Mouse (Mus musculus) forebrain, embryonic 13.5 days (tissue): Measurements from ENCODE around the gene Rad51b. TPM values are rescaled to one million over a fixed set of nuclear protein-coding genes. Genes with fewer than 3 reads are reported as not detected.

Experiments used
- ATAC-seq: fragments of 200-750 bp; cut with Nextera tagmentation; 2 replicates; pipeline ENCODE4 v1.8.0; 2017
- H3K27ac ChIP-seq: fragments of 300-500 bp; sonication (generic); 2 replicates; pipeline ENCODE4 v1.5.1; 2015; ENCODE audit warnings: inconsistent platforms, mild to moderate bottlenecking, moderate library complexity
- H3K27me3 ChIP-seq: fragments of 300-500 bp; sonication (generic); 2 replicates; pipeline ENCODE4 v1.6.1; 2015; ENCODE audit warnings: mild to moderate bottlenecking, inconsistent platforms
- H3K36me3 ChIP-seq: fragments of 300-500 bp; sonication (generic); 2 replicates; pipeline ENCODE4 v1.6.1; 2015; ENCODE audit warnings: mild to moderate bottlenecking, inconsistent platforms; ENCODE audit not compliant: poor library complexity, severe bottlenecking
- H3K4me1 ChIP-seq: fragments of 300-500 bp; sonication (generic); 2 replicates; pipeline ENCODE4 v1.6.1; 2015; ENCODE audit warnings: inconsistent platforms
- H3K4me2 ChIP-seq: fragments of 300-500 bp; sonication (generic); 2 replicates; pipeline ENCODE4 v1.6.1; 2015; ENCODE audit warnings: inconsistent platforms, mild to moderate bottlenecking, moderate library complexity
- H3K4me3 ChIP-seq: fragments of 300-500 bp; sonication (generic); 2 replicates; pipeline ENCODE4 v1.5.1; 2015; ENCODE audit warnings: mild to moderate bottlenecking, inconsistent platforms
- H3K9ac ChIP-seq: fragments of 300-500 bp; sonication (generic); 2 replicates; pipeline ENCODE4 v1.6.1; 2015; ENCODE audit warnings: mild to moderate bottlenecking, inconsistent platforms
- H3K9me3 ChIP-seq: fragments of 300-500 bp; sonication (generic); replicated peaks from 2 replicates; pipeline ENCODE4 v1.6.1; 2016; ENCODE audit warnings: inconsistent platforms
- WGBS: fragments of 180-500 bp; shearing (Covaris S2); methylation state at CpG from one replicate; pipeline ENCODE4 v1.1.7; 2015; 5-methylcytosine and 5-hydroxymethylcytosine counted together
- polyA plus RNA-seq: library from polyadenylated mRNA; unstranded; fragments of >200 nt; fragmentation: Nextera tagmentation; extraction: Ambion mirVana; gene quantifications from 2 replicates; pipeline ENCODE4 v1.2.1, GENCODE M21; 2015

Rad51b gene
- polyA plus RNA-seq, 1 experiment from 2014 or later, result 5.7 TPM

GRCm38 (mm10) chr12:79796260-79796659 is 499.2 kb downstream of the Rad51b start:
- H3K4me1 ChIP-seq, result 0 out of 2 replicates have a peak, but pooled peaks cover 4% of the 10 kb centered on the region

GRCm38 (mm10) chr12:79796823-79797821 is 500.0 kb downstream of the Rad51b start:
- 77% methylated on average over 18 of the region's 18 CpGs for WGBS
- no peak overlapping the region for H3K9ac ChIP-seq

More at GRCm38 (mm10) chr12:79796260-79796659, 499.2 kb downstream of the Rad51b start:
- 0 out of 2 replicates have a peak, but pooled peaks cover 3% of the 10 kb centered on the region for H3K27me3 ChIP-seq
- no peak for ATAC-seq
- no peaks in the 10 kb centered on the region for H3K9me3 ChIP-seq
- WGBS, result 72% methylated on average over 6 of the region's 6 CpGs
- H3K9ac ChIP-seq, result no peak overlapping the region
- no peak overlapping the region for H3K4me3 ChIP-seq
- no peak overlapping the region for H3K27ac ChIP-seq
- H3K4me2 ChIP-seq, result no peak overlapping the region
- H3K36me3 ChIP-seq, result no peaks in the 10 kb centered on the region

GRCm38 (mm10) chr12:79798488-79798887 is 501.4 kb downstream of the Rad51b start:
- Histone ChIP-seq H3K4me3 (no peak overlapping the region), H3K4me1 (0 out of 2 replicates have a peak, but pooled peaks cover 4% of the 10 kb centered on the region), H3K9ac (no peak overlapping the region), H3K36me3 (no peaks in the 10 kb centered on the region), H3K27me3 (0 out of 2 replicates have a peak, but pooled peaks cover 3% of the 10 kb centered on the region), H3K27ac (no peak overlapping the region), H3K9me3 (no peaks in the 10 kb centered on the region), H3K4me2 (no peak overlapping the region)
- 94% methylated on average over 3 of the region's 3 CpGs for WGBS
- no peak for ATAC-seq

More at GRCm38 (mm10) chr12:79796823-79797821, 500.0 kb downstream of the Rad51b start:
- Histone ChIP-seq H3K4me3 (no peak overlapping the region), H3K4me1 (0 out of 2 replicates have a peak, but pooled peaks cover 4% of the 10 kb centered on the region), H3K36me3 (no peaks in the 10 kb centered on the region), H3K27ac (no peak overlapping the region), H3K27me3 (0 out of 2 replicates have a peak, but pooled peaks cover 3% of the 10 kb centered on the region), H3K4me2 (no peak overlapping the region), H3K9me3 (no peaks in the 10 kb centered on the region)
- no peak for ATAC-seq

GRCm38 (mm10) chr12:79799370-79799769 is 502.3 kb downstream of the Rad51b start:
- Histone ChIP-seq H3K36me3 (no peaks in the 10 kb centered on the region), H3K4me2 (no peak overlapping the region), H3K9ac (no peak overlapping the region), H3K4me1 (peaks cover 6% of the 10 kb centered on the region; the same call in 1 of the 2 replicates), H3K4me3 (no peak overlapping the region), H3K27ac (no peak overlapping the region), H3K27me3 (0 out of 2 replicates have a peak, but pooled peaks cover 3% of the 10 kb centered on the region), H3K9me3 (no peaks in the 10 kb centered on the region)
- ATAC-seq, result no peak
- 80% methylated on average over 5 of the region's 5 CpGs for WGBS

GRCm38 (mm10) chr12:79803670-79804069 is 506.6 kb downstream of the Rad51b start:
- no peak for ATAC-seq
- H3K36me3 ChIP-seq, result no peaks in the 10 kb centered on the region
- peaks cover 32% of the 10 kb centered on the region for H3K4me1 ChIP-seq
- no peaks in the 10 kb centered on the region for H3K9me3 ChIP-seq
- no peaks in the 10 kb centered on the region for H3K27me3 ChIP-seq
- no peak overlapping the region for H3K27ac ChIP-seq
- H3K4me2 ChIP-seq, result no peak overlapping the region
- 80% methylated on average over 1 of the region's 1 CpGs for WGBS
- H3K4me3 ChIP-seq, result no peak overlapping the region
- H3K9ac ChIP-seq, result no peak overlapping the region

GRCm38 (mm10) chr12:79804776-79805524 is 507.9 kb downstream of the Rad51b start:
- H3K4me2 ChIP-seq, result no peak overlapping the region
- H3K36me3 ChIP-seq, result no peaks in the 10 kb centered on the region
- no peak for ATAC-seq
- H3K4me1 ChIP-seq, result peaks cover 34% of the 10 kb centered on the region
- H3K9ac ChIP-seq, result no peak overlapping the region
- 33% methylated on average over 8 of the region's 8 CpGs for WGBS
- no peaks in the 10 kb centered on the region for H3K27me3 ChIP-seq
- H3K4me3 ChIP-seq, result no peak overlapping the region
- no peaks in the 10 kb centered on the region for H3K9me3 ChIP-seq
- H3K27ac ChIP-seq, result 0 out of 2 replicates have a peak overlapping the region, but pooled peaks have one; percentile 31

- Histone ChIP-seq H3K36me3 (no peaks in the 10 kb centered on the region), H3K9me3 (no peaks in the 10 kb centered on the region), H3K4me2 (peak overlapping the region; percentile 13; the same call in 1 of the 2 replicates), H3K27me3 (no peaks in the 10 kb centered on the region), H3K9ac (no peak overlapping the region), H3K27ac (peak overlapping the region; percentile 15), H3K4me3 (no peak overlapping the region), H3K4me1 (peaks cover 39% of the 10 kb centered on the region)
- ATAC-seq, result 0 out of 2 replicates have a peak, but pooled peaks have one; percentile 13
- 21% methylated on average over 4 of the region's 4 CpGs for WGBS
Observed at GRCm38 (mm10) chr12:79806990-79807389, 509.9 kb downstream of the Rad51b start.

GRCm38 (mm10) chr12:79807410-79807847 is 510.3 kb downstream of the Rad51b start:
- peak overlapping the region; percentile 22; the same call in 1 of the 2 replicates for H3K9ac ChIP-seq
- 4% methylated on average over 10 of the region's 10 CpGs for WGBS

GRCm38 (mm10) chr12:79807938-79808401 is 510.9 kb downstream of the Rad51b start:
- WGBS, result 17% methylated on average over 8 of the region's 8 CpGs
- Histone ChIP-seq H3K4me2 (no peak overlapping the region), H3K4me3 (no peak overlapping the region), H3K27ac (peak overlapping the region; percentile 70), H3K9me3 (no peaks in the 10 kb centered on the region), H3K27me3 (0 out of 2 replicates have a peak, but pooled peaks cover 3% of the 10 kb centered on the region), H3K4me1 (peaks cover 40% of the 10 kb centered on the region), H3K9ac (peak overlapping the region; percentile 40; the same call in 1 of the 2 replicates), H3K36me3 (no peaks in the 10 kb centered on the region)
- ATAC-seq, result no peak

More at GRCm38 (mm10) chr12:79807410-79807847, 510.3 kb downstream of the Rad51b start:
- peaks cover 39% of the 10 kb centered on the region for H3K4me1 ChIP-seq
- peak overlapping the region; percentile 15 for H3K27ac ChIP-seq
- H3K36me3 ChIP-seq, result no peaks in the 10 kb centered on the region
- no peak overlapping the region for H3K4me3 ChIP-seq
- peak overlapping the region; percentile 13 for H3K4me2 ChIP-seq
- ATAC-seq, result peak; percentile 58; the same call in 1 of the 2 replicates
- H3K9me3 ChIP-seq, result no peaks in the 10 kb centered on the region
- H3K27me3 ChIP-seq, result no peaks in the 10 kb centered on the region

GRCm38 (mm10) chr12:79808426-79809398 is 511.6 kb downstream of the Rad51b start:
- Histone ChIP-seq H3K4me3 (no peak overlapping the region), H3K27ac (peak overlapping the region; percentile 70), H3K36me3 (no peaks in the 10 kb centered on the region), H3K9ac (peak overlapping the region; percentile 40; the same call in 1 of the 2 replicates), H3K4me2 (no peak overlapping the region), H3K4me1 (peaks cover 47% of the 10 kb centered on the region), H3K27me3 (peaks cover 9% of the 10 kb centered on the region; the same call in 1 of the 2 replicates), H3K9me3 (no peaks in the 10 kb centered on the region)
- ATAC-seq, result no peak
- WGBS, result 52% methylated on average over 18 of the region's 18 CpGs
